Mouse (Mus musculus): ENCODE results near the gene 1700034J05Rik. TPM values are rescaled to one million over a fixed set of nuclear protein-coding genes. Genes with fewer than 3 reads are reported as not detected.

1700034J05Rik gene
- polyA plus RNA-seq, 1 experiment from 2014 or later = not detected

GRCm38 (mm10) chr6:146946327-146947029 lies 7.7 kb downstream of the 1700034J05Rik start:
- H3K9me3 ChIP-seq (replicated peaks) = no peaks in the 10 kb centered on the region
- no peak for ATAC-seq (ENCODE audit: low FRiP score)
- 56% methylated on average over 6 of the region's 6 CpGs for WGBS
- no peaks in the 10 kb centered on the region for H3K4me1 ChIP-seq
- no peak overlapping the region for H3K4me2 ChIP-seq
- H3K36me3 ChIP-seq = no peaks in the 10 kb centered on the region
- H3K27ac ChIP-seq (replicated peaks) = no peak overlapping the region
- no peak overlapping the region for H3K9ac ChIP-seq (replicated peaks)
- H3K27me3 ChIP-seq (replicated peaks) = no peaks in the 10 kb centered on the region
- no peak overlapping the region for H3K4me3 ChIP-seq (replicated peaks)

GRCm38 (mm10) chr6:146944830-146945229 lies 9.4 kb downstream of the 1700034J05Rik start:
- Histone ChIP-seq H3K36me3 (no peaks in the 10 kb centered on the region), H3K4me2 (no peak overlapping the region), H3K9ac (replicated peaks) (no peak overlapping the region), H3K4me3 (replicated peaks) (no peak overlapping the region), H3K27me3 (replicated peaks) (no peaks in the 10 kb centered on the region), H3K9me3 (replicated peaks) (no peaks in the 10 kb centered on the region), H3K27ac (replicated peaks) (no peak overlapping the region), H3K4me1 (no peaks in the 10 kb centered on the region)
- WGBS = 64% methylated on average over 4 of the region's 4 CpGs
- ATAC-seq (ENCODE audit: low FRiP score) = no peak

- Histone ChIP-seq H3K9me3 (replicated peaks) (no peaks in the 10 kb centered on the region), H3K27ac (replicated peaks) (no peak overlapping the region), H3K9ac (replicated peaks) (no peak overlapping the region), H3K36me3 (no peaks in the 10 kb centered on the region), H3K4me1 (no peaks in the 10 kb centered on the region), H3K4me2 (no peak overlapping the region), H3K27me3 (replicated peaks) (no peaks in the 10 kb centered on the region), H3K4me3 (replicated peaks) (no peak overlapping the region)
- ATAC-seq (ENCODE audit: low FRiP score) = no peak
Measured at GRCm38 (mm10) chr6:146944009-146944408, 10.2 kb downstream of the 1700034J05Rik start.

GRCm38 (mm10) chr6:146941505-146942275 lies 12.5 kb downstream of the 1700034J05Rik start:
- Histone ChIP-seq H3K9ac (replicated peaks) (no peak overlapping the region), H3K27me3 (replicated peaks) (no peaks in the 10 kb centered on the region), H3K4me3 (replicated peaks) (no peak overlapping the region), H3K4me1 (no peaks in the 10 kb centered on the region), H3K9me3 (replicated peaks) (no peaks in the 10 kb centered on the region), H3K36me3 (no peaks in the 10 kb centered on the region), H3K27ac (replicated peaks) (no peak overlapping the region), H3K4me2 (no peak overlapping the region)
- no peak for ATAC-seq (ENCODE audit: low FRiP score)
- 81% methylated on average over 7 of the region's 7 CpGs for WGBS

GRCm38 (mm10) chr6:146939026-146939425 lies 15.2 kb downstream of the 1700034J05Rik start:
- Histone ChIP-seq H3K27me3 (replicated peaks) (no peaks in the 10 kb centered on the region), H3K4me3 (replicated peaks) (no peak overlapping the region), H3K9ac (replicated peaks) (no peak overlapping the region), H3K27ac (replicated peaks) (no peak overlapping the region), H3K36me3 (no peaks in the 10 kb centered on the region), H3K4me1 (no peaks in the 10 kb centered on the region), H3K4me2 (no peak overlapping the region), H3K9me3 (replicated peaks) (no peaks in the 10 kb centered on the region)
- 90% methylated on average over 8 of the region's 8 CpGs for WGBS
- no peak for ATAC-seq (ENCODE audit: low FRiP score)

- Histone ChIP-seq H3K4me1 (no peaks in the 10 kb centered on the region), H3K4me2 (no peak overlapping the region), H3K27ac (replicated peaks) (no peak overlapping the region), H3K9me3 (replicated peaks) (no peaks in the 10 kb centered on the region), H3K4me3 (replicated peaks) (no peak overlapping the region), H3K9ac (replicated peaks) (no peak overlapping the region), H3K36me3 (no peaks in the 10 kb centered on the region), H3K27me3 (replicated peaks) (no peaks in the 10 kb centered on the region)
- no peak for ATAC-seq (ENCODE audit: low FRiP score)
- WGBS = 74% methylated on average over 6 of the region's 6 CpGs
Measured at GRCm38 (mm10) chr6:146935957-146936356, 18.3 kb downstream of the 1700034J05Rik start.

GRCm38 (mm10) chr6:146933123-146933522 lies 21.1 kb downstream of the 1700034J05Rik start:
- Histone ChIP-seq H3K4me2 (no peak overlapping the region), H3K36me3 (no peaks in the 10 kb centered on the region), H3K27me3 (replicated peaks) (no peaks in the 10 kb centered on the region), H3K4me1 (no peaks in the 10 kb centered on the region), H3K4me3 (replicated peaks) (no peak overlapping the region), H3K9me3 (replicated peaks) (no peaks in the 10 kb centered on the region), H3K9ac (replicated peaks) (no peak overlapping the region), H3K27ac (replicated peaks) (no peak overlapping the region)
- ATAC-seq (ENCODE audit: low FRiP score) = no peak
- 75% methylated on average over 6 of the region's 6 CpGs for WGBS

- Histone ChIP-seq H3K27me3 (replicated peaks) (no peaks in the 10 kb centered on the region), H3K9ac (replicated peaks) (no peak overlapping the region), H3K4me3 (replicated peaks) (no peak overlapping the region), H3K36me3 (no peaks in the 10 kb centered on the region), H3K9me3 (replicated peaks) (no peaks in the 10 kb centered on the region), H3K4me1 (no peaks in the 10 kb centered on the region), H3K27ac (replicated peaks) (no peak overlapping the region), H3K4me2 (no peak overlapping the region)
- WGBS = 34% methylated on average over 2 of the region's 2 CpGs
- ATAC-seq (ENCODE audit: low FRiP score) = no peak
Measured at GRCm38 (mm10) chr6:146929031-146929430, 25.2 kb downstream of the 1700034J05Rik start.

- no peak for ATAC-seq (ENCODE audit: low FRiP score)
- H3K36me3 ChIP-seq = no peaks in the 10 kb centered on the region
- 63% methylated on average over 3 of the region's 3 CpGs for whole genome bisulfite sequencing
Measured at GRCm38 (mm10) chr6:146928108-146928507, 26.1 kb downstream of the 1700034J05Rik start.

GRCm38 (mm10) chr6:146926415-146926980 lies 27.7 kb downstream of the 1700034J05Rik start:
- H3K9me3 ChIP-seq (replicated peaks) = no peaks in the 10 kb centered on the region
- WGBS = 86% methylated on average over 5 of the region's 5 CpGs
- no peak for ATAC-seq (ENCODE audit: low FRiP score)
- H3K27me3 ChIP-seq (replicated peaks) = no peaks in the 10 kb centered on the region
- no peak overlapping the region for H3K27ac ChIP-seq (replicated peaks)
- H3K36me3 ChIP-seq = no peaks in the 10 kb centered on the region
- no peak overlapping the region for H3K4me2 ChIP-seq
- H3K9ac ChIP-seq (replicated peaks) = no peak overlapping the region
- no peaks in the 10 kb centered on the region for H3K4me1 ChIP-seq
- H3K4me3 ChIP-seq (replicated peaks) = no peak overlapping the region

More at GRCm38 (mm10) chr6:146928108-146928507, 26.1 kb downstream of the 1700034J05Rik start:
- Histone ChIP-seq H3K9ac (replicated peaks) (no peak overlapping the region), H3K27ac (replicated peaks) (no peak overlapping the region), H3K4me1 (no peaks in the 10 kb centered on the region), H3K9me3 (replicated peaks) (no peaks in the 10 kb centered on the region), H3K27me3 (replicated peaks) (no peaks in the 10 kb centered on the region), H3K4me2 (no peak overlapping the region), H3K4me3 (replicated peaks) (no peak overlapping the region)

- Histone ChIP-seq H3K27ac (replicated peaks) (no peak overlapping the region), H3K9me3 (replicated peaks) (no peaks in the 10 kb centered on the region), H3K36me3 (no peaks in the 10 kb centered on the region), H3K9ac (replicated peaks) (no peak overlapping the region), H3K4me2 (no peak overlapping the region), H3K4me1 (no peaks in the 10 kb centered on the region; the same call in 1 of the 2 replicates), H3K27me3 (replicated peaks) (no peaks in the 10 kb centered on the region), H3K4me3 (replicated peaks) (no peak overlapping the region)
- no peak for ATAC-seq (ENCODE audit: low FRiP score)
- 90% methylated on average over 6 of the region's 6 CpGs for WGBS
Measured at GRCm38 (mm10) chr6:146918341-146918740, 35.9 kb downstream of the 1700034J05Rik start.

- no peak overlapping the region for H3K4me2 ChIP-seq
- no peaks in the 10 kb centered on the region for H3K36me3 ChIP-seq
- no peak overlapping the region for H3K4me3 ChIP-seq (replicated peaks)
- 86% methylated on average over 3 of the region's 3 CpGs for WGBS
- H3K9ac ChIP-seq (replicated peaks) = no peak overlapping the region
- ATAC-seq (ENCODE audit: low FRiP score) = no peak
- H3K4me1 ChIP-seq = no peaks in the 10 kb centered on the region; the same call in 1 of the 2 replicates
- H3K27ac ChIP-seq (replicated peaks) = no peak overlapping the region
- H3K9me3 ChIP-seq (replicated peaks) = no peaks in the 10 kb centered on the region
- H3K27me3 ChIP-seq (replicated peaks) = no peaks in the 10 kb centered on the region
Measured at GRCm38 (mm10) chr6:146917396-146917795, 36.8 kb downstream of the 1700034J05Rik start.

Measured in neural tube, embryonic 15.5 days (tissue).